Mouse (Mus musculus) MEL-GATA-1-ER (cell line): ENCODE data around the gene Ascl5.
A peak's percentile ranks its signal among the peaks of the same experiment; 100 is the strongest.

Experiments
- DNase-seq: peaks from one replicate; pipeline ENCODE4 v3.0.0-alpha.2; 2012; ENCODE audit warnings: low read depth; ENCODE audit errors: extremely low read depth

Ascl5 gene

GRCm38 (mm10) chr1:136050312-136051012, at the start of gene Ascl5:
TSS of gene Ascl5 (plus strand) at chr1:136050804.
- no peak for DNase-seq

- no peak for DNase-seq
Observed at GRCm38 (mm10) chr1:136001438-136001837, 49.2 kb upstream of the Ascl5 start.

GRCm38 (mm10) chr1:136006292-136006748, 44.3 kb upstream of the Ascl5 start, which contains the start of gene Igfn1:
TSS of gene Igfn1 (minus strand) at chr1:136006342.
- DNase-seq, result no peak

- peak; percentile 91 for DNase-seq
Observed at GRCm38 (mm10) chr1:136007211-136008158, 43.1 kb upstream of the Ascl5 start, which contains the start of gene Tmem9. TSS of gene Tmem9 (plus strand) at chr1:136008150.

GRCm38 (mm10) chr1:136008159-136008533, 42.5 kb upstream of the Ascl5 start:
- no peak for DNase-seq

GRCm38 (mm10) chr1:136010247-136010646, 40.4 kb upstream of the Ascl5 start:
- DNase-seq, result no peak

- DNase-seq, result no peak
Observed at GRCm38 (mm10) chr1:136013513-136013912, 37.1 kb upstream of the Ascl5 start.

GRCm38 (mm10) chr1:136014796-136015502, 35.7 kb upstream of the Ascl5 start:
- no peak for DNase-seq

GRCm38 (mm10) chr1:136017307-136017706, 33.3 kb upstream of the Ascl5 start:
- DNase-seq, result no peak

- peak; percentile 81 for DNase-seq
Observed at GRCm38 (mm10) chr1:136017907-136018313, 32.7 kb upstream of the Ascl5 start.

- no peak for DNase-seq
Observed at GRCm38 (mm10) chr1:136018390-136019189, 32.0 kb upstream of the Ascl5 start.

GRCm38 (mm10) chr1:136030201-136030600, 20.4 kb upstream of the Ascl5 start:
- no peak for DNase-seq

- DNase-seq, result no peak
Observed at GRCm38 (mm10) chr1:136031697-136032096, 18.9 kb upstream of the Ascl5 start.

- no peak for DNase-seq
Observed at GRCm38 (mm10) chr1:136032961-136033360, 17.6 kb upstream of the Ascl5 start.

GRCm38 (mm10) chr1:136038746-136039538, 11.7 kb upstream of the Ascl5 start:
- no peak for DNase-seq

GRCm38 (mm10) chr1:136040452-136040851, 10.2 kb upstream of the Ascl5 start:
- no peak for DNase-seq

GRCm38 (mm10) chr1:136040874-136041273, 9.7 kb upstream of the Ascl5 start:
- DNase-seq, result no peak

GRCm38 (mm10) chr1:136045774-136046173, 4.8 kb upstream of the Ascl5 start:
- peak; percentile 13 for DNase-seq

GRCm38 (mm10) chr1:136047432-136047831, 3.2 kb upstream of the Ascl5 start:
- peak; percentile 18 for DNase-seq

- peak; percentile 7 for DNase-seq
Observed at GRCm38 (mm10) chr1:136047894-136048293, 2.7 kb upstream of the Ascl5 start.
